Mouse (Mus musculus): ENCODE measurements around the gene Csf3r. TPM values are rescaled to one million over a fixed set of nuclear protein-coding genes. Genes with fewer than 3 reads are reported as not detected.

Csf3r gene
- polyA plus RNA-seq, 1 experiment = 0.26 TPM

DNA sequence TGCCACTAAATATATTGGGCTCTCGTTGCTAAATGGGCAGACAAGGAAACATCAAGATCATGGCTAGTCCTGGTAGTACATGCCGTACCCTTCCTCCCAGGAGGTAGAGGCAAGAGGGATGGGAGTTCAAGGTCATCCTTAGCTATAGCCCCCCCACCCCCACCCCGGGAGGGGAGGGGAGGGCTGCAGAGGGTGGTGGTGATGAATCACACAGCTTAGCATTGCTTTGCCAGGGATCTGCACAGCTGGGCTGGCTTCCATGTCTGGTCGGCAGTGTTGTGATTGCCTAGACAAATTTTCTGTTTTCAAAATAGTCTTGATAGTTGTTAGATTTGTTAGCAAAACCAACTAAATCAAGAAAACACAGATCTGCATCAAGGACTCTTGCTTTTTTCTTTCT lies 54.9 kb downstream of the Csf3r start:
- TF ChIP-seq CTCF (IDR thresholded peaks at IDR 0.05; ENCODE audit: borderline replicate concordance, insufficient read depth, low read length) (no peak), POLR2A (IDR thresholded peaks at IDR 0.05; ENCODE audit: low read depth, low read length) (no peak)
- no peaks in the 10 kb centered on the region for H3K4me1 ChIP-seq (ENCODE audit: control insufficient read depth, insufficient read depth, low read length)
- no peak overlapping the region for H3K4me3 ChIP-seq (ENCODE audit: insufficient read depth, low read length)
- no peak overlapping the region for H3K27ac ChIP-seq (ENCODE audit: insufficient read depth, low read length)

DNA sequence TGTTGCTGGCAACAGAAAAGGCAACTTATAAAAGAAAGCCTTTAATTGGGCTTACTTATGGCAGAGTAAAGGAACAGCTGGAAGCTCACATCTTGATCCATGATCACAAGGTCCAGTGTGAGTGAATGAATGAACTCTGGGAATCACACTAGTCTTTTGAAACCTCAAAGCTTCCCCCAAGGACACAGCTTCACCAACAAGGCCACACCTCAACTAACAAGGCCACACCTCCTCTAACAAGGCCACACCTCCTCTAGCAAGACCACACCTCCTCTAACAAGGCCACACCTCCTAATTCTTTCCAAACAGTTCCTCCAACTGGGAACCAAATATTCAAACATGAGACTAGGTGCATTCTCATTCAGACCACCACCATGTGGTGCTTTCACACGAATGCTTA lies 57.3 kb downstream of the Csf3r start:
- H3K4me3 ChIP-seq (ENCODE audit: insufficient read depth, low read length) = no peak overlapping the region
- TF ChIP-seq CTCF (IDR thresholded peaks at IDR 0.05; ENCODE audit: borderline replicate concordance, insufficient read depth, low read length) (no peak), POLR2A (IDR thresholded peaks at IDR 0.05; ENCODE audit: low read depth, low read length) (no peak)
- no peaks in the 10 kb centered on the region for H3K4me1 ChIP-seq (ENCODE audit: control insufficient read depth, insufficient read depth, low read length)
- H3K27ac ChIP-seq (ENCODE audit: insufficient read depth, low read length) = no peak overlapping the region

DNA sequence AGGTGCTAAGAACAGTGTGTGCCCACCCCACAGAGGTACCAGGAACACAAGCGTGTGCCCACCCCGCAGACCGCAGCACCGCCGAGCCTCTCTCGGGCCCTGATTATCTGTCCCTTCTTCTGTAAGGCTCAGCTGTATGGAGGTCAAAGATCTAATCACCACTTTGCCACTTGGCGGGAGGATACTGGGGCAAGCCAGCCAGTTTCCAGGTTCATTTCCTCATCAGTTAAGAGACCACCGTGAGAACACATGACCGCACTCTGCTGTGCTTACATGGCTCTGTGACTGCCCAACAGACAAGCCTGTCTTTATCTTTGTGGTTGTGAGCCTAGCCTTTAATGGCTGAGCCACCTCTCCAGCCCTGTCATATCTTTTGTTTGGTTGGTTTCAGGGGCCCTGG lies 58.7 kb downstream of the Csf3r start:
- H3K4me3 ChIP-seq (ENCODE audit: insufficient read depth, low read length) = no peak overlapping the region
- no peak overlapping the region for H3K27ac ChIP-seq (ENCODE audit: insufficient read depth, low read length)
- no peaks in the 10 kb centered on the region for H3K4me1 ChIP-seq (ENCODE audit: control insufficient read depth, insufficient read depth, low read length)
- TF ChIP-seq CTCF (IDR thresholded peaks at IDR 0.05; ENCODE audit: borderline replicate concordance, insufficient read depth, low read length) (no peak), POLR2A (IDR thresholded peaks at IDR 0.05; ENCODE audit: low read depth, low read length) (no peak)

- TF ChIP-seq POLR2A (IDR thresholded peaks at IDR 0.05; ENCODE audit: low read depth, low read length) (no peak), CTCF (IDR thresholded peaks at IDR 0.05; ENCODE audit: borderline replicate concordance, insufficient read depth, low read length) (no peak)
- Histone ChIP-seq H3K27ac (ENCODE audit: insufficient read depth, low read length) (no peak overlapping the region), H3K4me3 (ENCODE audit: insufficient read depth, low read length) (no peak overlapping the region), H3K4me1 (ENCODE audit: control insufficient read depth, insufficient read depth, low read length) (no peaks in the 10 kb centered on the region)
Observed at GRCm38 (mm10) chr4:126084382-126084781, 60.0 kb downstream of the Csf3r start.

- Histone ChIP-seq H3K4me1 (ENCODE audit: control insufficient read depth, insufficient read depth, low read length) (no peaks in the 10 kb centered on the region), H3K4me3 (ENCODE audit: insufficient read depth, low read length) (no peak overlapping the region), H3K27ac (ENCODE audit: insufficient read depth, low read length) (no peak overlapping the region)
- TF ChIP-seq POLR2A (IDR thresholded peaks at IDR 0.05; ENCODE audit: low read depth, low read length) (no peak), CTCF (IDR thresholded peaks at IDR 0.05; ENCODE audit: borderline replicate concordance, insufficient read depth, low read length) (peak; percentile 84; the same call in 1 of the 2 replicates)
Observed at GRCm38 (mm10) chr4:126085996-126086576, 61.7 kb downstream of the Csf3r start.

- Histone ChIP-seq H3K27ac (ENCODE audit: insufficient read depth, low read length) (no peak overlapping the region), H3K4me1 (ENCODE audit: control insufficient read depth, insufficient read depth, low read length) (no peaks in the 10 kb centered on the region)
- TF ChIP-seq POLR2A (IDR thresholded peaks at IDR 0.05; ENCODE audit: low read depth, low read length) (no peak), CTCF (IDR thresholded peaks at IDR 0.05; ENCODE audit: borderline replicate concordance, insufficient read depth, low read length) (no peak)
Observed at GRCm38 (mm10) chr4:126090101-126090847, 65.9 kb downstream of the Csf3r start.

GRCm38 (mm10) chr4:126090848-126091124 lies 66.4 kb downstream of the Csf3r start:
- H3K4me1 ChIP-seq (ENCODE audit: control insufficient read depth, insufficient read depth, low read length) = no peaks in the 10 kb centered on the region
- TF ChIP-seq CTCF (IDR thresholded peaks at IDR 0.05; ENCODE audit: borderline replicate concordance, insufficient read depth, low read length) (no peak), POLR2A (IDR thresholded peaks at IDR 0.05; ENCODE audit: low read depth, low read length) (no peak)
- no peak overlapping the region for H3K4me3 ChIP-seq (ENCODE audit: insufficient read depth, low read length)
- H3K27ac ChIP-seq (ENCODE audit: insufficient read depth, low read length) = no peak overlapping the region

More at GRCm38 (mm10) chr4:126090101-126090847, 65.9 kb downstream of the Csf3r start:
- no peak overlapping the region for H3K4me3 ChIP-seq (ENCODE audit: insufficient read depth, low read length)

- TF ChIP-seq CTCF (IDR thresholded peaks at IDR 0.05; ENCODE audit: borderline replicate concordance, insufficient read depth, low read length) = no peak
- Histone ChIP-seq H3K4me3 (ENCODE audit: insufficient read depth, low read length) (no peak overlapping the region), H3K4me1 (ENCODE audit: control insufficient read depth, insufficient read depth, low read length) (no peaks in the 10 kb centered on the region), H3K27ac (ENCODE audit: insufficient read depth, low read length) (no peak overlapping the region)
Observed at GRCm38 (mm10) chr4:126091873-126092272, 67.5 kb downstream of the Csf3r start.

Other genes with a start within 250 kb of the Csf3r start
- 72.2 and 72.6 TPM in 2 replicates for gene Mrps15, start 22.4 kb downstream of the Csf3r start, polyA plus RNA-seq (2011; ENCODE audit: insufficient read length, low read depth, missing spikeins)
- 5.0 and 8.1 TPM in 2 replicates for gene Oscp1, start 34.0 kb downstream of the Csf3r start, polyA plus RNA-seq (2011; ENCODE audit: insufficient read length, low read depth, missing spikeins)
- 34.3 and 38.7 TPM in 2 replicates for gene Lsm10, start 72.1 kb downstream of the Csf3r start, polyA plus RNA-seq (2011; ENCODE audit: insufficient read length, low read depth, missing spikeins)
- gene Stk40, start 79.4 kb downstream of the Csf3r start, polyA plus RNA-seq (2011; ENCODE audit: insufficient read length, low read depth, missing spikeins) = 26.4 and 34.1 TPM in 2 replicates
- 41.0 and 53.7 TPM in 2 replicates for gene Eva1b, start 123.2 kb downstream of the Csf3r start, polyA plus RNA-seq (2011; ENCODE audit: insufficient read length, low read depth, missing spikeins)
- gene Sh3d21, start 138.9 kb downstream of the Csf3r start, polyA plus RNA-seq (2011; ENCODE audit: insufficient read length, low read depth, missing spikeins) = 2.5 and 3.8 TPM in 2 replicates
- 311 and 382 TPM in 2 replicates for gene Thrap3, start 178.2 kb downstream of the Csf3r start, polyA plus RNA-seq (2011; ENCODE audit: insufficient read length, low read depth, missing spikeins)
- 83.0 and 98.9 TPM in 2 replicates for gene Map7d1, start 231.8 kb downstream of the Csf3r start, polyA plus RNA-seq (2011; ENCODE audit: insufficient read length, low read depth, missing spikeins)
- gene Trappc3, start 237.8 kb downstream of the Csf3r start, polyA plus RNA-seq (2011; ENCODE audit: insufficient read length, low read depth, missing spikeins) = 96.6 and 102 TPM in 2 replicates